Mouse (Mus musculus) cortical plate, adult 2 months (tissue): ENCODE measurements at regions not wholly inside any gene's neighbourhood (a gene's known extent, or its start where the extent isn't known, plus 50 kb on each side); places are given as distances from the start of the nearest gene placed in this dataset.

Source experiments
- H3K27ac ChIP-seq: fragments of 200-500 bp; 2 replicates; pipeline ENCODE4 v1.5.1; 2012; ENCODE audit warnings: low read length, control low read depth, inconsistent platforms; ENCODE audit not compliant: insufficient read depth
- H3K4me1 ChIP-seq: fragments of 200-500 bp; 2 replicates; pipeline ENCODE4 v1.6.1; 2011; ENCODE audit warnings: low read length; ENCODE audit not compliant: control insufficient read depth, insufficient read depth
- H3K4me3 ChIP-seq: fragments of 200-500 bp; 2 replicates; pipeline ENCODE4 v1.5.1; 2011; ENCODE audit warnings: mild to moderate bottlenecking, low read length, control low read depth; ENCODE audit not compliant: insufficient read depth
- CTCF ChIP-seq: fragments of 200-500 bp; IDR thresholded peaks from 2 replicates; pipeline ENCODE4 v1.5.1; 2011; ENCODE audit warnings: mild to moderate bottlenecking, control low read depth, low read length; ENCODE audit not compliant: insufficient read depth; ENCODE audit errors: extremely low read depth
- POLR2A ChIP-seq: fragments of 200-500 bp; IDR thresholded peaks from 2 replicates; pipeline ENCODE4 v1.6.1; 2011; ENCODE audit warnings: mild to moderate bottlenecking, low read length, control low read depth; ENCODE audit not compliant: insufficient read depth; ENCODE audit errors: extremely low read depth

- no peaks in the 10 kb centered on the region for H3K4me1 ChIP-seq
- no peak overlapping the region for H3K27ac ChIP-seq
- H3K4me3 ChIP-seq, result no peak overlapping the region
- no peak for TF ChIP-seq POLR2A
Measured at GRCm38 (mm10) chr15:27412761-27413160, 53.7 kb upstream of the Ank start.

GRCm38 (mm10) chr15:27413486-27413885 is 53.0 kb upstream of the Ank start:
- Histone ChIP-seq H3K27ac (no peak overlapping the region), H3K4me3 (no peak overlapping the region), H3K4me1 (no peaks in the 10 kb centered on the region)
- TF ChIP-seq CTCF (no peak), POLR2A (no peak)

- Histone ChIP-seq H3K27ac (no peak overlapping the region), H3K4me1 (no peaks in the 10 kb centered on the region), H3K4me3 (no peak overlapping the region)
- TF ChIP-seq CTCF (no peak), POLR2A (no peak)
Measured at GRCm38 (mm10) chr15:27414819-27415218, 51.7 kb upstream of the Ank start.
